Mouse (Mus musculus): Measurements from ENCODE around the gene Id2.

Id2 gene

GRCm38 (mm10) chr12:25117856-25118511 is 21.0 kb upstream of the Id2 start:
- H3K36me3 ChIP-seq (ENCODE audit: control insufficient read depth, insufficient read depth, low read length, poor library complexity, severe bottlenecking) = no peaks in the 10 kb centered on the region
- no peaks in the 10 kb centered on the region for H3K27me3 ChIP-seq (ENCODE audit: control insufficient read depth, insufficient read depth, low read length, poor library complexity, severe bottlenecking)
- no peak for DNase-seq (ENCODE audit: low read depth, low spot score)

- Histone ChIP-seq H3K27me3 (ENCODE audit: control insufficient read depth, insufficient read depth, low read length, poor library complexity, severe bottlenecking) (no peaks in the 10 kb centered on the region), H3K36me3 (ENCODE audit: control insufficient read depth, insufficient read depth, low read length, poor library complexity, severe bottlenecking) (no peaks in the 10 kb centered on the region)
- DNase-seq (ENCODE audit: low read depth, low spot score) = no peak
Measured at GRCm38 (mm10) chr12:25116126-25116525, 19.2 kb upstream of the Id2 start.

- DNase-seq (ENCODE audit: low read depth, low spot score) = no peak
- Histone ChIP-seq H3K27me3 (ENCODE audit: control insufficient read depth, insufficient read depth, low read length, poor library complexity, severe bottlenecking) (no peaks in the 10 kb centered on the region), H3K36me3 (ENCODE audit: control insufficient read depth, insufficient read depth, low read length, poor library complexity, severe bottlenecking) (no peaks in the 10 kb centered on the region)
Measured at GRCm38 (mm10) chr12:25114426-25114825, 17.5 kb upstream of the Id2 start.

- H3K36me3 ChIP-seq (ENCODE audit: control insufficient read depth, insufficient read depth, low read length, poor library complexity, severe bottlenecking) = no peaks in the 10 kb centered on the region
- DNase-seq (ENCODE audit: low read depth, low spot score) = no peak
Measured at GRCm38 (mm10) chr12:25113357-25113756, 16.4 kb upstream of the Id2 start.

GRCm38 (mm10) chr12:25112806-25113205 is 15.9 kb upstream of the Id2 start:
- no peak for DNase-seq (ENCODE audit: low read depth, low spot score)
- Histone ChIP-seq H3K27me3 (ENCODE audit: control insufficient read depth, insufficient read depth, low read length, poor library complexity, severe bottlenecking) (no peaks in the 10 kb centered on the region), H3K36me3 (ENCODE audit: control insufficient read depth, insufficient read depth, low read length, poor library complexity, severe bottlenecking) (no peaks in the 10 kb centered on the region)

More at GRCm38 (mm10) chr12:25113357-25113756, 16.4 kb upstream of the Id2 start:
- H3K27me3 ChIP-seq (ENCODE audit: control insufficient read depth, insufficient read depth, low read length, poor library complexity, severe bottlenecking) = no peaks in the 10 kb centered on the region

- Histone ChIP-seq H3K36me3 (ENCODE audit: control insufficient read depth, insufficient read depth, low read length, poor library complexity, severe bottlenecking) (no peaks in the 10 kb centered on the region), H3K27me3 (ENCODE audit: control insufficient read depth, insufficient read depth, low read length, poor library complexity, severe bottlenecking) (no peaks in the 10 kb centered on the region; the same call in 1 of the 2 replicates)
- no peak for DNase-seq (ENCODE audit: low read depth, low spot score)
Measured at GRCm38 (mm10) chr12:25110682-25111078, 13.7 kb upstream of the Id2 start.

- no peak for DNase-seq (ENCODE audit: low read depth, low spot score)
- H3K27me3 ChIP-seq (ENCODE audit: control insufficient read depth, insufficient read depth, low read length, poor library complexity, severe bottlenecking) = no peaks in the 10 kb centered on the region; the same call in 1 of the 2 replicates
Measured at GRCm38 (mm10) chr12:25109971-25110681, 13.2 kb upstream of the Id2 start.

GRCm38 (mm10) chr12:25108865-25109264 is 11.9 kb upstream of the Id2 start:
- DNase-seq (ENCODE audit: low read depth, low spot score) = no peak
- H3K27me3 ChIP-seq (ENCODE audit: control insufficient read depth, insufficient read depth, low read length, poor library complexity, severe bottlenecking) = no peaks in the 10 kb centered on the region; the same call in 1 of the 2 replicates
- no peaks in the 10 kb centered on the region for H3K36me3 ChIP-seq (ENCODE audit: control insufficient read depth, insufficient read depth, low read length, poor library complexity, severe bottlenecking)

More at GRCm38 (mm10) chr12:25109971-25110681, 13.2 kb upstream of the Id2 start:
- H3K36me3 ChIP-seq (ENCODE audit: control insufficient read depth, insufficient read depth, low read length, poor library complexity, severe bottlenecking) = no peaks in the 10 kb centered on the region

GRCm38 (mm10) chr12:25104541-25104940 is 7.6 kb upstream of the Id2 start:
- Histone ChIP-seq H3K27me3 (ENCODE audit: control insufficient read depth, insufficient read depth, low read length, poor library complexity, severe bottlenecking) (peaks cover 3% of the 10 kb centered on the region; the same call in 1 of the 2 replicates), H3K36me3 (ENCODE audit: control insufficient read depth, insufficient read depth, low read length, poor library complexity, severe bottlenecking) (no peaks in the 10 kb centered on the region)
- no peak for DNase-seq (ENCODE audit: low read depth, low spot score)

GRCm38 (mm10) chr12:25103911-25104310 is 7.0 kb upstream of the Id2 start:
- Histone ChIP-seq H3K36me3 (ENCODE audit: control insufficient read depth, insufficient read depth, low read length, poor library complexity, severe bottlenecking) (no peaks in the 10 kb centered on the region), H3K27me3 (ENCODE audit: control insufficient read depth, insufficient read depth, low read length, poor library complexity, severe bottlenecking) (peaks cover 3% of the 10 kb centered on the region)
- DNase-seq (ENCODE audit: low read depth, low spot score) = no peak

- peaks cover 6% of the 10 kb centered on the region for H3K27me3 ChIP-seq (ENCODE audit: control insufficient read depth, insufficient read depth, low read length, poor library complexity, severe bottlenecking)
- no peaks in the 10 kb centered on the region for H3K36me3 ChIP-seq (ENCODE audit: control insufficient read depth, insufficient read depth, low read length, poor library complexity, severe bottlenecking)
- DNase-seq (ENCODE audit: low read depth, low spot score) = peak; percentile 4
Measured at GRCm38 (mm10) chr12:25101389-25101788, 4.4 kb upstream of the Id2 start.

- Histone ChIP-seq H3K27me3 (ENCODE audit: control insufficient read depth, insufficient read depth, low read length, poor library complexity, severe bottlenecking) (peaks cover 6% of the 10 kb centered on the region), H3K36me3 (ENCODE audit: control insufficient read depth, insufficient read depth, low read length, poor library complexity, severe bottlenecking) (no peaks in the 10 kb centered on the region)
- DNase-seq (ENCODE audit: low read depth, low spot score) = peak; percentile 28
Measured at GRCm38 (mm10) chr12:25100411-25101217, 3.7 kb upstream of the Id2 start.

- Histone ChIP-seq H3K27me3 (ENCODE audit: control insufficient read depth, insufficient read depth, low read length, poor library complexity, severe bottlenecking) (peaks cover 6% of the 10 kb centered on the region), H3K36me3 (ENCODE audit: control insufficient read depth, insufficient read depth, low read length, poor library complexity, severe bottlenecking) (no peaks in the 10 kb centered on the region)
- DNase-seq (ENCODE audit: low read depth, low spot score) = peak; percentile 36
Measured at GRCm38 (mm10) chr12:25099563-25100408, 2.8 kb upstream of the Id2 start.

GRCm38 (mm10) chr12:25099313-25099562 is 2.3 kb upstream of the Id2 start:
- Histone ChIP-seq H3K27me3 (ENCODE audit: control insufficient read depth, insufficient read depth, low read length, poor library complexity, severe bottlenecking) (peaks cover 6% of the 10 kb centered on the region), H3K36me3 (ENCODE audit: control insufficient read depth, insufficient read depth, low read length, poor library complexity, severe bottlenecking) (no peaks in the 10 kb centered on the region)
- no peak for DNase-seq (ENCODE audit: low read depth, low spot score)
